In genomic region chr1:179176861-179177658, GRCm38 (mm10) we compare ENCODE assay signal across 18 mouse cellular contexts.
DNase-seq lines count a peak whose midpoint lies in the region; ATAC-seq and TF ChIP-seq lines count a peak whose summit lies in the region.
"Had no signal": no experiment of that assay in that cellular context is flagged by ENCODE, and none has a peak within 500 bp of the region (broad histone marks: within the 10 kb centered on the region; RNA-seq: fewer than 3 reads in every experiment).

No protein-coding gene starts in this region.

- H3K27me3 ChIP-seq in kidney, embryonic 16.5 days (ENCODE audit: insufficient read depth, low read length), result no peaks in the 10 kb centered on the region
- H3K27me3 ChIP-seq in kidney, adult 2 months (replicated peaks; ENCODE audit: control insufficient read depth, insufficient read depth, low read length), result no peaks in the 10 kb centered on the region
- H3K27me3 ChIP-seq: heart, embryonic 15.5 days; liver, embryonic 13.5 days; neural tube, embryonic 12.5 days had no signal

- no peaks in the 10 kb centered on the region for H3K9me3 ChIP-seq in kidney, embryonic 16.5 days (ENCODE audit: low read length)
- H3K9me3 ChIP-seq: heart, embryonic 15.5 days; hindbrain, embryonic 10.5 days; liver, embryonic 13.5 days; neural tube, embryonic 12.5 days had no signal

- H3K4me3 ChIP-seq in kidney, embryonic 16.5 days (ENCODE audit: low read length), result no peak overlapping the region
- H3K4me3 ChIP-seq in kidney, adult 2 months (ENCODE audit: insufficient read depth, low read depth, low read length), result no peak overlapping the region
- H3K4me3 ChIP-seq: heart, embryonic 15.5 days; hindbrain, embryonic 10.5 days; liver, embryonic 13.5 days; neural tube, embryonic 12.5 days had no signal

- ATAC-seq in kidney, embryonic 16.5 days (ENCODE audit: low FRiP score, low TSS enrichment), result no peak
- ATAC-seq: forebrain, embryonic 16.5 days; lung, postnatal 0 days had no signal

- peaks cover 9% of the 10 kb centered on the region for H3K4me1 ChIP-seq in kidney, embryonic 16.5 days (ENCODE audit: insufficient read depth, low read length)
- peaks cover 5% of the 10 kb centered on the region; the same call in 1 of the 2 replicates for H3K4me1 ChIP-seq in kidney, adult 2 months (ENCODE audit: control insufficient read depth, insufficient read depth, low read length)
- H3K4me1 ChIP-seq: heart, embryonic 15.5 days; liver, embryonic 13.5 days; neural tube, embryonic 12.5 days had no signal

- H3K27ac ChIP-seq in kidney, embryonic 16.5 days (ENCODE audit: low read length), result no peak overlapping the region; the same call in 1 of the 2 replicates
- no peak overlapping the region for H3K27ac ChIP-seq in kidney, adult 2 months (ENCODE audit: insufficient read depth, low read depth, low read length)
- H3K27ac ChIP-seq: heart, embryonic 15.5 days; hindbrain, embryonic 10.5 days; liver, embryonic 13.5 days; neural tube, embryonic 12.5 days had no signal

- no peak for TF ChIP-seq POLR2A in brain, embryonic 14.5 days (IDR thresholded peaks at IDR 0.05; ENCODE audit: borderline replicate concordance, extremely low read depth, insufficient read depth, insufficient read length, poor library complexity, severe bottlenecking)
- no peak for TF ChIP-seq POLR2A in kidney, adult 2 months (IDR thresholded peaks at IDR 0.05; ENCODE audit: low read depth, low read length)

- H3K36me3 ChIP-seq in kidney, embryonic 16.5 days (ENCODE audit: insufficient read depth, low read length), result no peaks in the 10 kb centered on the region
- H3K36me3 ChIP-seq in kidney, adult 2 months (ENCODE audit: control insufficient read depth, insufficient read depth, low read length), result no peaks in the 10 kb centered on the region
- H3K36me3 ChIP-seq: heart, embryonic 15.5 days; hindbrain, embryonic 10.5 days; liver, embryonic 13.5 days; neural tube, embryonic 12.5 days had no signal

- 65% methylated on average over 14 of the region's 14 CpGs for WGBS in kidney, embryonic 16.5 days
- 68% methylated on average over 14 of the region's 14 CpGs for WGBS in kidney, adult 2 months

- no peak overlapping the region for H3K9ac ChIP-seq in kidney, embryonic 16.5 days (replicated peaks; ENCODE audit: low read length)
- H3K9ac ChIP-seq: heart, embryonic 15.5 days; liver, embryonic 13.5 days; neural tube, embryonic 12.5 days had no signal

- TF ChIP-seq CTCF in brain, embryonic 14.5 days (IDR thresholded peaks at IDR 0.05; ENCODE audit: borderline replicate concordance, extremely low read depth, insufficient read depth, insufficient read length), result no peak
- no peak for TF ChIP-seq CTCF in kidney, adult 2 months (conservative IDR thresholded peaks at IDR 0.05; ENCODE audit: insufficient read depth, insufficient read length, low read depth, low read length)

- no peak overlapping the region for H3K4me2 ChIP-seq in kidney, embryonic 16.5 days (replicated peaks; ENCODE audit: low read depth, low read length)
- H3K4me2 ChIP-seq: heart, embryonic 15.5 days; liver, embryonic 13.5 days; neural tube, embryonic 12.5 days had no signal

- DNase-seq in kidney, adult 11 months, result peak; percentile 37
- DNase-seq in brain, embryonic 14.5 days (ENCODE audit: low read depth), result peak; percentile 33
- peak; percentile 58 for DNase-seq in kidney, adult 2 months
- peak; percentile 18 to 40 for DNase-seq in kidney, postnatal 4 days
- DNase-seq in gastrocnemius, adult 8-10 months (ENCODE audit: low spot score in 2 of 2), result no peak
- DNase-seq in ovary, postnatal 14 days (ENCODE audit: low spot score), result no peak
- no peak for DNase-seq in frontal cortex, postnatal 10 days (ENCODE audit: low spot score in 2 of 2)
- DNase-seq: adrenal gland, postnatal 14 days; cerebellum, adult 8-10 months; heart, adult 18-20 months; layer of hippocampus, postnatal 36 days; liver, embryonic 13.5 days had no signal

Comparison
In these comparisons a context has a peak if more than half of its experiments do, and no peak if none do; other contexts are left out.
1. DNase-seq: peak in kidney, adult 11 months (single experiment), brain, embryonic 14.5 days (single experiment), kidney, adult 2 months (single experiment) and kidney, postnatal 4 days (2 of 2); none in gastrocnemius, adult 8-10 months (0 of 2), ovary, postnatal 14 days (single experiment) and frontal cortex, postnatal 10 days (0 of 2).